Mouse (Mus musculus): ENCODE data around the gene Rps21. TPM values are rescaled to one million over a fixed set of nuclear protein-coding genes. Genes with fewer than 3 reads are reported as not detected.

Gene Rps21
- total RNA-seq, 2 experiments from 2014 or later = 777 to 810 TPM

GRCm38 (mm10) chr2:180228592-180228991 lies 28.6 kb upstream of the Rps21 start:
- DNase-seq (ENCODE audit: low spot score in 2 of 2) = peak in 1 of 2 experiments; percentile 62

GRCm38 (mm10) chr2:180229129-180229528 lies 28.0 kb upstream of the Rps21 start:
- no peak for DNase-seq (ENCODE audit: low spot score in 2 of 2)

GRCm38 (mm10) chr2:180230482-180230881 lies 26.7 kb upstream of the Rps21 start:
- no peak for DNase-seq (ENCODE audit: low spot score in 2 of 2)

GRCm38 (mm10) chr2:180233101-180233904 lies 23.9 kb upstream of the Rps21 start:
- no peak for DNase-seq (ENCODE audit: low spot score in 2 of 2)

GRCm38 (mm10) chr2:180234353-180234752 lies 22.8 kb upstream of the Rps21 start:
- no peak for DNase-seq (ENCODE audit: low spot score in 2 of 2)

- DNase-seq (ENCODE audit: low spot score in 2 of 2) = no peak
Observed at GRCm38 (mm10) chr2:180234980-180235379, 22.2 kb upstream of the Rps21 start.

GRCm38 (mm10) chr2:180235788-180236187 lies 21.4 kb upstream of the Rps21 start:
- no peak for DNase-seq (ENCODE audit: low spot score in 2 of 2)

- DNase-seq (ENCODE audit: low spot score in 2 of 2) = no peak
Observed at GRCm38 (mm10) chr2:180236500-180236899, 20.7 kb upstream of the Rps21 start.

- no peak for DNase-seq (ENCODE audit: low spot score in 2 of 2)
Observed at GRCm38 (mm10) chr2:180236930-180237329, 20.2 kb upstream of the Rps21 start.

- DNase-seq (ENCODE audit: low spot score in 2 of 2) = no peak
Observed at GRCm38 (mm10) chr2:180237601-180238345, 19.4 kb upstream of the Rps21 start.

GRCm38 (mm10) chr2:180238591-180238990 lies 18.6 kb upstream of the Rps21 start:
- no peak for DNase-seq (ENCODE audit: low spot score in 2 of 2)

- no peak for DNase-seq (ENCODE audit: low spot score in 2 of 2)
Observed at GRCm38 (mm10) chr2:180243108-180243507, 14.1 kb upstream of the Rps21 start.

- no peak for DNase-seq (ENCODE audit: low spot score in 2 of 2)
Observed at GRCm38 (mm10) chr2:180247916-180248315, 9.3 kb upstream of the Rps21 start.

- no peak for DNase-seq (ENCODE audit: low spot score in 2 of 2)
Observed at GRCm38 (mm10) chr2:180248947-180249660, 8.1 kb upstream of the Rps21 start.

- peak; percentile 75 to 78 for DNase-seq (ENCODE audit: low spot score in 2 of 2)
Observed at GRCm38 (mm10) chr2:180250930-180251611, 6.1 kb upstream of the Rps21 start.

- DNase-seq (ENCODE audit: low spot score in 2 of 2) = no peak
Observed at GRCm38 (mm10) chr2:180251838-180252237, 5.3 kb upstream of the Rps21 start.

- no peak for DNase-seq (ENCODE audit: low spot score in 2 of 2)
Observed at GRCm38 (mm10) chr2:180254436-180255209, 2.6 kb upstream of the Rps21 start.

GRCm38 (mm10) chr2:180255701-180256100 lies 1.5 kb upstream of the Rps21 start:
- DNase-seq (ENCODE audit: low spot score in 2 of 2) = no peak

- no peak for DNase-seq (ENCODE audit: low spot score in 2 of 2)
Observed at GRCm38 (mm10) chr2:180256296-180257000, 729 bp upstream of the Rps21 start.
